Mouse (Mus musculus): ENCODE measurements around the gene Mnat1. TPM values are rescaled to one million over a fixed set of nuclear protein-coding genes. Genes with fewer than 3 reads are reported as not detected.

Mnat1 gene
- polyA plus RNA-seq, 1 experiment = 5.2 TPM

- H3K4me1 ChIP-seq (ENCODE audit: control insufficient read depth, insufficient read depth, low read length) = no peaks in the 10 kb centered on the region; the same call in 1 of the 2 replicates
- TF ChIP-seq POLR2A (IDR thresholded peaks at IDR 0.05; ENCODE audit: borderline replicate concordance, control insufficient read depth, low read depth, low read length) (no peak), CTCF (IDR thresholded peaks at IDR 0.05; ENCODE audit: control insufficient read depth, insufficient read depth, low read length) (no peak)
- WGBS = 82% methylated on average over 3 of the region's 3 CpGs
- no peak overlapping the region for H3K4me3 ChIP-seq (replicated peaks; ENCODE audit: control insufficient read depth, low read depth, low read length)
- H3K27ac ChIP-seq (ENCODE audit: control insufficient read depth, insufficient read depth, low read depth, low read length, poor library complexity) = no peak overlapping the region
These were observed 165.1 kb downstream of the Mnat1 start for GRCm38 (mm10) chr12:73288626-73289025.

DNA sequence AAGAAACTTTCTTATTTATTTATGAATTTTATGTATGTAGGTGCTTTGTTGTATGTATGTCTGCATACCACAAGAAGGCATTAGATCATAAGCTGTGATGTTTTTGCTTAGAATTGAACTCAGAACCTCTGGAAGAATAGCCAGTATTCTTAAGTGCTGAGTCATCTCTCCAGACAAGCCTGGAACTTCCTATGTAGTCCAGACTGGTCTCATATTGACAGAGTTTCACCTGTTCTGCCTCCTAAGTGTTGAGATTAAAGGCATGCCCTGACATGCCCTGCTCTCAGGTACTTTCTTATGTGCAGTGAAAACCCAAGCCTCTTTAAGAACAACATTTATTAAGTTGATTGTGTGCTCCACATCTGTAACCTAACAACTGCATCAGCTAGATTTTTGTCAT is 171.4 kb downstream of the Mnat1 start:
- Histone ChIP-seq H3K4me1 (ENCODE audit: control insufficient read depth, insufficient read depth, low read length) (no peaks in the 10 kb centered on the region), H3K27ac (ENCODE audit: control insufficient read depth, insufficient read depth, low read depth, low read length, poor library complexity) (no peak overlapping the region), H3K4me3 (replicated peaks; ENCODE audit: control insufficient read depth, low read depth, low read length) (no peak overlapping the region)
- TF ChIP-seq CTCF (IDR thresholded peaks at IDR 0.05; ENCODE audit: control insufficient read depth, insufficient read depth, low read length) (no peak), POLR2A (IDR thresholded peaks at IDR 0.05; ENCODE audit: borderline replicate concordance, control insufficient read depth, low read depth, low read length) (no peak)

DNA sequence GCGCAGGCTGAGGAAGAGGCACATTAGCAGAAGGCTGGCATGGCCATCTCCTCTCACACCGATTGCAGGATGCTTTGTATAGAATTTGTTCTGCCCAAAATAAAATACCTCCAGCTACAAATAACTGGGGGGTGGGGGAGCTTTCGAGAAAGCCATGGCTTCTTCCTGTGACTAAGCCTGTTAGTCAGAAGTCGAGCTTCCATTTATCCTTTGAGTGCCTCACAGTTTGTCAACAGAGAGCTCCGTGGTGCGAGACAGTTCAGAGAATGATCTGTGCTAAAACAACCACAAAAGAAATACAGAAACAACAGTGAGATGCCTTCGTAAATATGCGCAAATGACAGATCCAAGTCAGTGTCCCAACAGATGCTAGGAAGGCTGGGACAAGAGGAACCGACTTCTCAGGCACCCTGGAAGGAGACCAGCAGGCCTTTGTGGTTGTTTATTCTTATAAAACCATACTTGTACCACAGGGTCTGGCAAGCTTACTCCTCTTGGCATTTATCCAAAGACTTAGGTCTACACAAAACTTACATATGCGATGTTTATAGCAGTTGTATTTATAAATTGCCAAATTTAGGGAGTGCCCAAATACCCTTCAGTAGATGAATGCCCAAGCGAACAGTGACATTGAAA is 172.1 kb downstream of the Mnat1 start:
- TF ChIP-seq CTCF (IDR thresholded peaks at IDR 0.05; ENCODE audit: control insufficient read depth, insufficient read depth, low read length) (no peak), POLR2A (IDR thresholded peaks at IDR 0.05; ENCODE audit: borderline replicate concordance, control insufficient read depth, low read depth, low read length) (no peak)
- no peak overlapping the region for H3K27ac ChIP-seq (ENCODE audit: control insufficient read depth, insufficient read depth, low read depth, low read length, poor library complexity)
- 82% methylated on average over 11 of the region's 11 CpGs for WGBS
- no peak overlapping the region for H3K4me3 ChIP-seq (replicated peaks; ENCODE audit: control insufficient read depth, low read depth, low read length)
- no peaks in the 10 kb centered on the region for H3K4me1 ChIP-seq (ENCODE audit: control insufficient read depth, insufficient read depth, low read length)

- WGBS = 83% methylated on average over 5 of the region's 5 CpGs
- TF ChIP-seq CTCF (IDR thresholded peaks at IDR 0.05; ENCODE audit: control insufficient read depth, insufficient read depth, low read length) (no peak), POLR2A (IDR thresholded peaks at IDR 0.05; ENCODE audit: borderline replicate concordance, control insufficient read depth, low read depth, low read length) (no peak)
- Histone ChIP-seq H3K27ac (ENCODE audit: control insufficient read depth, insufficient read depth, low read depth, low read length, poor library complexity) (no peak overlapping the region), H3K4me1 (ENCODE audit: control insufficient read depth, insufficient read depth, low read length) (no peaks in the 10 kb centered on the region), H3K4me3 (replicated peaks; ENCODE audit: control insufficient read depth, low read depth, low read length) (no peak overlapping the region)
These were observed 175.1 kb downstream of the Mnat1 start for GRCm38 (mm10) chr12:73298621-73299020.

- TF ChIP-seq POLR2A (IDR thresholded peaks at IDR 0.05; ENCODE audit: borderline replicate concordance, control insufficient read depth, low read depth, low read length) (no peak), CTCF (IDR thresholded peaks at IDR 0.05; ENCODE audit: control insufficient read depth, insufficient read depth, low read length) (no peak)
- no peak overlapping the region for H3K27ac ChIP-seq (ENCODE audit: control insufficient read depth, insufficient read depth, low read depth, low read length, poor library complexity)
- no peak overlapping the region for H3K4me3 ChIP-seq (replicated peaks; ENCODE audit: control insufficient read depth, low read depth, low read length)
- H3K4me1 ChIP-seq (ENCODE audit: control insufficient read depth, insufficient read depth, low read length) = no peaks in the 10 kb centered on the region
- 88% methylated on average over 2 of the region's 2 CpGs for WGBS
These were observed 177.0 kb downstream of the Mnat1 start for GRCm38 (mm10) chr12:73300531-73300930.

DNA sequence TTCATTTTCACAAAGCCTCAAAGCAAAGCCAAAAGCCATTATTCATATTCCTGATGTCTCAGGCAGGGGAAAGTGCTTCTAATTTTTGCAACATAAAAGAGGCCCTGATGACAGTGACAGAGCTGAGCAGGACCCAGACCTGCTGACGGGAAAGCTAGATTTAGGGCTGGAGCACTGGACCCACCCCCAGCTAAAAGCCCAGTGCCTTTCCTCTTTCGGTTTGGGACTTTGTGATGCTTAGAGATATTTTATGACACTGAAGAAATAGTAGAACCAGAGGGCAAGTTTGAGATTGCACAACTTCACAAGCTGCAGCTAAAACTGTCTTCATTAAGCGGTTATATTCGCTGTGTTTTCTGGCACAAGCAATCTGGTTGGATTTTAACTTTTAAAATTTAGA is 181.1 kb downstream of the Mnat1 start:
- 42% methylated on average over 4 of the region's 4 CpGs for WGBS
- Histone ChIP-seq H3K27ac (ENCODE audit: control insufficient read depth, insufficient read depth, low read depth, low read length, poor library complexity) (no peak overlapping the region), H3K4me3 (replicated peaks; ENCODE audit: control insufficient read depth, low read depth, low read length) (no peak overlapping the region), H3K4me1 (ENCODE audit: control insufficient read depth, insufficient read depth, low read length) (no peaks in the 10 kb centered on the region)
- TF ChIP-seq POLR2A (IDR thresholded peaks at IDR 0.05; ENCODE audit: borderline replicate concordance, control insufficient read depth, low read depth, low read length) = no peak
- TF ChIP-seq CTCF (IDR thresholded peaks at IDR 0.05; ENCODE audit: control insufficient read depth, insufficient read depth, low read length) = no peak

DNA sequence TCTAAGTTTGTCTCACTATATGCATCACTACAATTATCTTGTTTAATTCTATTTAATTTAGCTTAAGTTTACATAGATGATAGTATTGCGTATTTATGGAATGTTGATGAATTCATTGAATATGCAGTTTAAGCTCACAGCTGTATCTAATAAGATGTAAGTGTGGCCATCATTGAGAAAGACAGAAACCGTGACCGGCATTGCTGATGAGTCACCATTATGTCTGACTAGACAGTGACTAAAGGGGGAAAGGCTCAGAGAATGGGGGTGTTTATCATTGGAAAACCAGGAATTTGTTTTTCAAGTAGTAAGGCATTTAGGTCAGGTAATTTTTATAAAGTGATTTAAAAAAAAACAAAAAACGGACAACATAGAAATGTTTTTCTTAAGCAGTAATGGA is 184.2 kb downstream of the Mnat1 start:
- WGBS = 85% methylated on average over 4 of the region's 4 CpGs
- no peaks in the 10 kb centered on the region for H3K4me1 ChIP-seq (ENCODE audit: control insufficient read depth, insufficient read depth, low read length)
- H3K4me3 ChIP-seq (replicated peaks; ENCODE audit: control insufficient read depth, low read depth, low read length) = no peak overlapping the region
- H3K27ac ChIP-seq (ENCODE audit: control insufficient read depth, insufficient read depth, low read depth, low read length, poor library complexity) = no peak overlapping the region
- TF ChIP-seq CTCF (IDR thresholded peaks at IDR 0.05; ENCODE audit: control insufficient read depth, insufficient read depth, low read length) = no peak

DNA sequence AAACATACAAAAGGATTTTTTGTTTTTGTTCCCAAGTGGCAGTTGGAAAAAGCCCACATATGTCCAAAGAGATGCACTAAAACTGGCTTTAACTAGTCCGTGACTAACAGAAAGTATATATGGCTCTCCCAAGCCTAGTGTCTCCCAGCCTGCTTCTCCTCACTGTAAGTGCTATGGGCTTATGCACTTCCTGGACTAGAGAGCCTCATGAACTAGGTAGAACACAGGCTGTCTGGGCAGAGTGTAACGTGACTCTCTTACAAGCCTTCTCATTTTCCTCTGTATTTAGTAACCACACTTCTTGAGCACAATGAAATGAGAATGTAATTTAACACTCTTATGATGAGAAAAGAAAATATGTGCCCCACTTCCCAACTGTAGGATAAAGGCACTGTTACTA is 185.2 kb downstream of the Mnat1 start:
- 84% methylated on average over 2 of the region's 2 CpGs for WGBS
- no peaks in the 10 kb centered on the region for H3K4me1 ChIP-seq (ENCODE audit: control insufficient read depth, insufficient read depth, low read length)
- TF ChIP-seq POLR2A (IDR thresholded peaks at IDR 0.05; ENCODE audit: borderline replicate concordance, control insufficient read depth, low read depth, low read length) = no peak
- no peak for TF ChIP-seq CTCF (IDR thresholded peaks at IDR 0.05; ENCODE audit: control insufficient read depth, insufficient read depth, low read length)
- H3K27ac ChIP-seq (ENCODE audit: control insufficient read depth, insufficient read depth, low read depth, low read length, poor library complexity) = no peak overlapping the region
- H3K4me3 ChIP-seq (replicated peaks; ENCODE audit: control insufficient read depth, low read depth, low read length) = no peak overlapping the region

All from bone marrow, adult 2 months (tissue).